Mouse (Mus musculus): ENCODE data around the gene Thsd4. TPM values are rescaled to one million over a fixed set of nuclear protein-coding genes. Genes with fewer than 3 reads are reported as not detected.

Thsd4 gene
- polyA plus RNA-seq (2017; shearing (Covaris generic)) = not detected

DNA sequence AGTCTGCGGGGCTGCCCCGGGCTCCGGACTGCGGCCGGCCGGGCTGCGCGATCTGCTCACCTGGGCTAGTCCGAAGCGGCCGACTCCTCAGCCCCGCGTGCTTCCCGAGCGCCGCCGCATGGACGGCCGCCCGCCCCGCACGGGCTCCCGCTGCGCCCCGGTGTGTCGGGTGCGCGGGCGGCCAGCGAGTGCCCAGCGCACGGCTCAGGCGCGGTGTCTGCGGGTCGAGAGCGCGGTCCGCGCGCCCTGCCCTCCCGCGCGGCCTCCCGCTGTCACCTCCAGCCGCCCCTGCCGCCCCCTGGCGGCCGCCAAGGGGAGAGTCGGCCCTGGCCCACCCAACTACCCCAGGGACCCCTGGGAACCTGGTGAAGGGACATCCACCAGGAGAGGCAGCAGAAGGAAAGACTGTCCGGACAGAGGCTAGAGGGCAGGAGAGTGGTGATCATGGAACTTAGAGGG, at the start of gene Thsd4:
Thsd4 (minus strand) TSS at position 241 of the 459 bp plus-strand sequence.

DNA sequence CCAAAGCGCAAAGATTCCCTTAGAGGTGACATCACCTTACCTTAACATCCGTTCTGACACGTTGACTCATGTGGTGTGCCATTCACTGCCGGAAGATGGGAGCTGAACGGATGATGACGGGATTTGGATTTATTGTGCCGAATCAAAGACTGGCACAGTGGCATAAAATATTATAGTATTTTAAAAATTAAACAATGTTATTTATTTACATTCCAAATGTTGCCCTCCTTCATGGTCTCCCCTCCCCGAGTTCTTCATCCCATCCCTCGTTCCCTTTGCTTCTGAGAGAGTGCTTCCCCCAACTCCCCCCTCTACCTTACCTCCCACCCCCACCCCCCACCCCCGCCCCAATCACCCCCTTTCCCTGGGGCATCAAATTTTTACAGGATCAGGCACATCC, 561.3 kb downstream of the Thsd4 start, which contains the start of gene Nr2e3:
Nr2e3 (minus strand) TSS at position 101 of the 400 bp plus-strand sequence.

Other genes with a start within 250 kb of the Thsd4 start
- gene Lrrc49, start 166.1 kb upstream of the Thsd4 start, polyA plus RNA-seq (2017; shearing (Covaris generic)) = not detected
- gene Larp6, start 190.9 kb upstream of the Thsd4 start, polyA plus RNA-seq (2017; shearing (Covaris generic)) = not detected

Data from naive thymus-derived CD4-positive, alpha-beta T cell, adult 5 months (primary cell).